Mouse (Mus musculus): Measurements from ENCODE around the gene Necab2. TPM values are rescaled to one million over a fixed set of nuclear protein-coding genes. Genes with fewer than 3 reads are reported as not detected.

The Necab2 gene
- polyA plus RNA-seq, 1 experiment from 2014 or later: 9.2 TPM

DNA sequence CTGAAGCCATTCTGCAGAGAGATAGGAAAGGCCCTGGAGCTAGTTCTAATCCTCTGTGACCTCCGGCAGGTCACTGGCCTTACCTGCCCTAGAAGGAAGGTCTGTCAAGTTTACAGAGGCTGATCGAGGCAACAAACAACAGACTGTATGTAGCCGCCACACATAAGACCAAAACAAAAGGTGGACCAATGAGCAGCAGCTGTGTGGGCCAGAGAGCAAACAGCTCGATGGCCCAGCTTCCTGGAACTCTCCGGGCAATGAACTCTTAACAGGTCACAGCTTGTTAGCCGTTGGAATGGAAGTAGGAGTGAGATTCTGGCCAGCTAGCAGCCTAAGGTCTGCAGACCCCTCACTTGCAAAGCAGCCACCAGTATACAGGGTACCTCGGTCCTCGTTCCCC lies 16.3 kb upstream of the Necab2 start:
- 69% methylated on average over 8 of the region's 8 CpGs for WGBS
- Histone ChIP-seq H3K27ac (replicated peaks; ENCODE audit: low read depth, low read length) (no peak overlapping the region), H3K27me3 (ENCODE audit: control insufficient read depth, insufficient read depth, low read length) (no peaks in the 10 kb centered on the region), H3K36me3 (replicated peaks; ENCODE audit: control insufficient read depth, insufficient read depth, low read depth, low read length) (no peaks in the 10 kb centered on the region), H3K4me3 (ENCODE audit: low read depth, low read length) (no peak overlapping the region), H3K4me1 (ENCODE audit: control insufficient read depth, insufficient read depth, low read length) (no peaks in the 10 kb centered on the region), H3K9ac (replicated peaks; ENCODE audit: low read length) (no peak overlapping the region), H3K4me2 (ENCODE audit: low read depth, low read length) (no peak overlapping the region), H3K9me3 (replicated peaks; ENCODE audit: control insufficient read depth, low read length) (no peaks in the 10 kb centered on the region)
- ATAC-seq (replicated peaks; ENCODE audit: insufficient number of reproducible peaks, low FRiP score, low TSS enrichment, low read depth): no peak
- no peak for DNase-seq (ENCODE audit: low spot score)

GRCm38 (mm10) chr8:119430690-119431089 lies 15.8 kb upstream of the Necab2 start:
- Histone ChIP-seq H3K9me3 (replicated peaks; ENCODE audit: control insufficient read depth, low read length) (no peaks in the 10 kb centered on the region), H3K4me3 (ENCODE audit: low read depth, low read length) (no peak overlapping the region), H3K36me3 (replicated peaks; ENCODE audit: control insufficient read depth, insufficient read depth, low read depth, low read length) (no peaks in the 10 kb centered on the region), H3K4me2 (ENCODE audit: low read depth, low read length) (no peak overlapping the region), H3K9ac (replicated peaks; ENCODE audit: low read length) (no peak overlapping the region), H3K4me1 (ENCODE audit: control insufficient read depth, insufficient read depth, low read length) (no peaks in the 10 kb centered on the region), H3K27ac (replicated peaks; ENCODE audit: low read depth, low read length) (no peak overlapping the region), H3K27me3 (ENCODE audit: control insufficient read depth, insufficient read depth, low read length) (no peaks in the 10 kb centered on the region)
- no peak for DNase-seq (ENCODE audit: low spot score)
- 82% methylated on average over 7 of the region's 7 CpGs for WGBS
- ATAC-seq (replicated peaks; ENCODE audit: insufficient number of reproducible peaks, low FRiP score, low TSS enrichment, low read depth): no peak

- Histone ChIP-seq H3K9ac (replicated peaks; ENCODE audit: low read length) (no peak overlapping the region), H3K4me2 (ENCODE audit: low read depth, low read length) (no peak overlapping the region), H3K36me3 (replicated peaks; ENCODE audit: control insufficient read depth, insufficient read depth, low read depth, low read length) (no peaks in the 10 kb centered on the region), H3K4me3 (ENCODE audit: low read depth, low read length) (no peak overlapping the region), H3K27ac (replicated peaks; ENCODE audit: low read depth, low read length) (no peak overlapping the region), H3K9me3 (replicated peaks; ENCODE audit: control insufficient read depth, low read length) (no peaks in the 10 kb centered on the region), H3K27me3 (ENCODE audit: control insufficient read depth, insufficient read depth, low read length) (no peaks in the 10 kb centered on the region), H3K4me1 (ENCODE audit: control insufficient read depth, insufficient read depth, low read length) (no peaks in the 10 kb centered on the region)
- WGBS: 36% methylated on average over 3 of the region's 3 CpGs
- DNase-seq (ENCODE audit: low spot score) (no peak), ATAC-seq (replicated peaks; ENCODE audit: insufficient number of reproducible peaks, low FRiP score, low TSS enrichment, low read depth) (no peak)
Measured at GRCm38 (mm10) chr8:119432372-119432771, 14.1 kb upstream of the Necab2 start.

GRCm38 (mm10) chr8:119433582-119434174 lies 12.8 kb upstream of the Necab2 start, which contains the start of gene Osgin1:
TSS of gene Osgin1 (plus strand) at chr8:119434124.
- ATAC-seq (replicated peaks; ENCODE audit: insufficient number of reproducible peaks, low FRiP score, low TSS enrichment, low read depth): no peak
- DNase-seq (ENCODE audit: low spot score): no peak
- no peaks in the 10 kb centered on the region for H3K9me3 ChIP-seq (replicated peaks; ENCODE audit: control insufficient read depth, low read length)
- H3K4me2 ChIP-seq (ENCODE audit: low read depth, low read length): no peak within 1 kb of the TSS
- no peak within 1 kb of the TSS for H3K4me3 ChIP-seq (ENCODE audit: low read depth, low read length)
- 91% methylated on average over 13 of the region's 13 CpGs for WGBS
- H3K9ac ChIP-seq (replicated peaks; ENCODE audit: low read length): no peak within 1 kb of the TSS
- no peaks in the 10 kb centered on the region for H3K4me1 ChIP-seq (ENCODE audit: control insufficient read depth, insufficient read depth, low read length)
- H3K36me3 ChIP-seq (replicated peaks; ENCODE audit: control insufficient read depth, insufficient read depth, low read depth, low read length): no peaks in the 10 kb centered on the region
- H3K27ac ChIP-seq (replicated peaks; ENCODE audit: low read depth, low read length): no peak within 1 kb of the TSS
- H3K27me3 ChIP-seq (ENCODE audit: control insufficient read depth, insufficient read depth, low read length): no peaks in the 10 kb centered on the region

- H3K4me3 ChIP-seq (ENCODE audit: low read depth, low read length): no peak overlapping the region
- 80% methylated on average over 6 of the region's 6 CpGs for WGBS
Measured at GRCm38 (mm10) chr8:119434569-119434968, 11.9 kb upstream of the Necab2 start.

DNA sequence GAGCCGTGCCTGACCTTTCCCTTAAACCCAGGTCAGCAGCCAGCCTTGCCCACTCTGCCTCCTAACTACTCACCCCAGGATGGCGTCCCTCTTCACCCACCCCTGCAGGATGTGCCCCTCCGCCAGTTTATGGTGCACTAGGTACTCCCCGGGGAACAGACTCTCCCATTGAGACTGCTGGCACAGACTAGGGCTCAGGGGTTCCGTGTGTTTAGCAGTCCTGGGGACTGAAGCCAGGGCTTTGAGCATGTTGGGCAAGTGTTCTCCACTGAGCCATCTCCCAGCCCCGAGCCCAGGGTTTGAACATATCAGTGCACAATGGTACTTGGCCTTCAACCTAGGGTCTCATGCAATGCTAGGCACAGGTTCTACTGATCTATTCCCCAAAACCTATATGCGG lies 11.0 kb upstream of the Necab2 start:
- Histone ChIP-seq H3K27ac (replicated peaks; ENCODE audit: low read depth, low read length) (no peak overlapping the region), H3K4me2 (ENCODE audit: low read depth, low read length) (no peak overlapping the region), H3K27me3 (ENCODE audit: control insufficient read depth, insufficient read depth, low read length) (no peaks in the 10 kb centered on the region), H3K36me3 (replicated peaks; ENCODE audit: control insufficient read depth, insufficient read depth, low read depth, low read length) (no peaks in the 10 kb centered on the region), H3K9ac (replicated peaks; ENCODE audit: low read length) (no peak overlapping the region), H3K9me3 (replicated peaks; ENCODE audit: control insufficient read depth, low read length) (no peaks in the 10 kb centered on the region), H3K4me3 (ENCODE audit: low read depth, low read length) (no peak overlapping the region), H3K4me1 (ENCODE audit: control insufficient read depth, insufficient read depth, low read length) (no peaks in the 10 kb centered on the region; the same call in 1 of the 2 replicates)
- DNase-seq (ENCODE audit: low spot score) (no peak), ATAC-seq (replicated peaks; ENCODE audit: insufficient number of reproducible peaks, low FRiP score, low TSS enrichment, low read depth) (no peak)
- 84% methylated on average over 7 of the region's 7 CpGs for WGBS

More at GRCm38 (mm10) chr8:119434569-119434968, 11.9 kb upstream of the Necab2 start:
- no peak overlapping the region for H3K9ac ChIP-seq (replicated peaks; ENCODE audit: low read length)
- H3K4me1 ChIP-seq (ENCODE audit: control insufficient read depth, insufficient read depth, low read length): no peaks in the 10 kb centered on the region
- no peak for DNase-seq (ENCODE audit: low spot score)
- no peaks in the 10 kb centered on the region for H3K27me3 ChIP-seq (ENCODE audit: control insufficient read depth, insufficient read depth, low read length)
- no peaks in the 10 kb centered on the region for H3K9me3 ChIP-seq (replicated peaks; ENCODE audit: control insufficient read depth, low read length)
- no peak overlapping the region for H3K27ac ChIP-seq (replicated peaks; ENCODE audit: low read depth, low read length)
- H3K36me3 ChIP-seq (replicated peaks; ENCODE audit: control insufficient read depth, insufficient read depth, low read depth, low read length): no peaks in the 10 kb centered on the region
- no peak for ATAC-seq (replicated peaks; ENCODE audit: insufficient number of reproducible peaks, low FRiP score, low TSS enrichment, low read depth)
- no peak overlapping the region for H3K4me2 ChIP-seq (ENCODE audit: low read depth, low read length)

DNA sequence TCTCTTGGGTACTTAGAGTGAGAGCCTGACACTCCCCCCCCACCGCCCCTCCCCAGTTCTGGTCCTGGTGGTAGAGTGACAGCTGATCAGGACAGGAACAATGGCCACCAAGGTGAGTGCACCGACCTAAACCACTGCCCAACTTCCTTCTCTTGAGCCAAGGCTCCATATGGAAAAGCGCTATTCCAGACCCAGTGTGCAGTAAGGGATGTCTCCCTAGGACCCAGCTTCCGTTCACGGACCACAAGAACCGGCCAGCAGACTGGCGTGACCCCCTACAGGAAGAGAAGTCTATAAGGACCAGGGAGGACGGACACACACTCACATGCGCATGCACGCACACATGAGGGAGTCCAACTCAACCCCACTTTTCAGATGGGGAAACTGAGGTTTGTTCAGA lies 10.2 kb upstream of the Necab2 start:
- Histone ChIP-seq H3K4me1 (ENCODE audit: control insufficient read depth, insufficient read depth, low read length) (peaks cover 2% of the 10 kb centered on the region; the same call in 1 of the 2 replicates), H3K9ac (replicated peaks; ENCODE audit: low read length) (no peak overlapping the region), H3K27ac (replicated peaks; ENCODE audit: low read depth, low read length) (no peak overlapping the region), H3K36me3 (replicated peaks; ENCODE audit: control insufficient read depth, insufficient read depth, low read depth, low read length) (no peaks in the 10 kb centered on the region), H3K9me3 (replicated peaks; ENCODE audit: control insufficient read depth, low read length) (no peaks in the 10 kb centered on the region), H3K4me3 (ENCODE audit: low read depth, low read length) (no peak overlapping the region), H3K27me3 (ENCODE audit: control insufficient read depth, insufficient read depth, low read length) (no peaks in the 10 kb centered on the region), H3K4me2 (ENCODE audit: low read depth, low read length) (no peak overlapping the region)
- no peak for ATAC-seq (replicated peaks; ENCODE audit: insufficient number of reproducible peaks, low FRiP score, low TSS enrichment, low read depth)
- DNase-seq (ENCODE audit: low spot score): no peak
- 84% methylated on average over 10 of the region's 10 CpGs for WGBS

DNA sequence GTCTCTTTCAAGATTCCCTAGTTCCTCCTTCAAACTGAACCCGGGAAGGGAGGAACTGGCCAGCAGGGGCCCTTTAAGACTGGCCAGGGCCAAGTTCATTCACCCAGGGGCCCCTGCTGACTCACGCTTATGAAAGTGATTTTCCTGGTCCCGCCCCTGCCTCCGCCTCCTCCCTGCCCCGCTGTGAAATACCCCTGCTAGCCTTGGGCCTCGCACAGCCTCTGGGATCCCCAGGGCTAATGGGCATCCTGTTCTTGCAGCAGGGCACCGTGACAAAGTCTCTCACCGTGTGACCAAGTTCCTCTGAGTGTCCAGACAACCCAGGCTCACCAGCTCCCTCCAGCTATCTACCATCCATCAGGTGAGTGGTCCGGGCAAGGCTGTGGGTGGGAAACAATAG lies 9.6 kb upstream of the Necab2 start:
- Histone ChIP-seq H3K27ac (replicated peaks; ENCODE audit: low read depth, low read length) (no peak overlapping the region), H3K36me3 (replicated peaks; ENCODE audit: control insufficient read depth, insufficient read depth, low read depth, low read length) (no peaks in the 10 kb centered on the region), H3K27me3 (ENCODE audit: control insufficient read depth, insufficient read depth, low read length) (no peaks in the 10 kb centered on the region), H3K9ac (replicated peaks; ENCODE audit: low read length) (no peak overlapping the region), H3K4me3 (ENCODE audit: low read depth, low read length) (no peak overlapping the region), H3K4me1 (ENCODE audit: control insufficient read depth, insufficient read depth, low read length) (peaks cover 2% of the 10 kb centered on the region; the same call in 1 of the 2 replicates), H3K4me2 (ENCODE audit: low read depth, low read length) (no peak overlapping the region), H3K9me3 (replicated peaks; ENCODE audit: control insufficient read depth, low read length) (no peaks in the 10 kb centered on the region)
- DNase-seq (ENCODE audit: low spot score) (no peak), ATAC-seq (replicated peaks; ENCODE audit: insufficient number of reproducible peaks, low FRiP score, low TSS enrichment, low read depth) (no peak)
- 23% methylated on average over 9 of the region's 9 CpGs for WGBS
